Mouse (Mus musculus): ENCODE results near the gene Slc2a4. TPM values are rescaled to one million over a fixed set of nuclear protein-coding genes. Genes with fewer than 3 reads are reported as not detected.

The Slc2a4 gene
- polyA plus RNA-seq, 1 experiment from 2014 or later, result 25.8 TPM

GRCm38 (mm10) chr11:69910177-69910576, 37.8 kb downstream of the Slc2a4 start:
- Histone ChIP-seq H3K27ac (replicated peaks) (no peak overlapping the region), H3K4me2 (no peak overlapping the region), H3K27me3 (replicated peaks) (no peaks in the 10 kb centered on the region), H3K4me3 (no peak overlapping the region), H3K4me1 (peaks cover 17% of the 10 kb centered on the region), H3K9me3 (no peaks in the 10 kb centered on the region), H3K9ac (no peak overlapping the region), H3K36me3 (peaks cover 89% of the 10 kb centered on the region)
- ATAC-seq (ENCODE audit: extremely low read depth, insufficient number of reproducible peaks, low FRiP score, low TSS enrichment), result no peak
- 90% methylated on average over 8 of the region's 8 CpGs for WGBS

DNA sequence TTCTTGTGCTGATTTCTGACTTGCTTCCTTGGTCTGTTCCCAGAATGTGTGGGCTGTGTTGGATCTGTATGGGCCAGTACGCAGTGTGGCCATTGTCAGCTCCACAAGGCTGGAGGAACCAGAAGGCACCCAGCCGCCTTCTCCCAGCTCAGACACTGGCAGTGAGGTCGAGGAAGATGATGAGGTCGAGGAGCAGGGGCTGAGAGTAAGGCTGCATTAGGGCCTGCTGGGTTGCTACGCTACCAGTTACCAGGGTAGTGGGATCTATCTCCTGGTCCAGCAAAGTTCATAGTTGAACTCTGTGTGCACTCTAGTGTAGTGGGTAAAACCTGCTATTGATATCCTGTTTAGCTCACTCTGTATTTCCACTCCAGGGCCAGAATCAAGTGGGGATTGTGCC, 38.8 kb downstream of the Slc2a4 start:
- H3K4me3 ChIP-seq, result no peak overlapping the region
- no peaks in the 10 kb centered on the region for H3K27me3 ChIP-seq (replicated peaks)
- no peak overlapping the region for H3K27ac ChIP-seq (replicated peaks)
- H3K36me3 ChIP-seq, result peaks cover 93% of the 10 kb centered on the region
- H3K4me2 ChIP-seq, result no peak overlapping the region
- no peaks in the 10 kb centered on the region for H3K9me3 ChIP-seq
- WGBS, result 89% methylated on average over 5 of the region's 5 CpGs
- peaks cover 7% of the 10 kb centered on the region for H3K4me1 ChIP-seq
- no peak overlapping the region for H3K9ac ChIP-seq
- ATAC-seq (ENCODE audit: extremely low read depth, insufficient number of reproducible peaks, low FRiP score, low TSS enrichment), result no peak

DNA sequence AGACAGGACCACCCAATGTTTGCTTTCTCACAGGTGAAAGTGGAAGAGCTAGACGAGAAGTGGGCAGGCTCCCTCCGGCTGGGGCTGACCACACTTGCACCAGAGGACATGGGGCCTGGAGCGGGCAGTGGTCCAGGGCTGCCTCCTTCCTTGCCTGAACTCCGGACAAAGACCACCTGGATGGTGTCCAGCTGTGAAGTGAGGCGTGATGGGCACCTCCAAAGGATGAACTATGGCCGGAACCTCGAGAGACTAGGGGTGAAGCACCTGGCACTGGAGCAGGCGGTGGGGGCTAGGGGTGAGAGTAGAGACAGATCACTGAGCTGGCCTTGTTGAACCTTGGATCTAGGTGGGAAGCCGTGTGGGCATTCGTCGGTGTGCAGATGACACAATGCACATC, 39.3 kb downstream of the Slc2a4 start:
- WGBS, result 90% methylated on average over 11 of the region's 11 CpGs
- Histone ChIP-seq H3K4me3 (no peak overlapping the region), H3K36me3 (peaks cover 99% of the 10 kb centered on the region), H3K4me1 (peaks cover 7% of the 10 kb centered on the region), H3K27me3 (replicated peaks) (no peaks in the 10 kb centered on the region), H3K9me3 (no peaks in the 10 kb centered on the region), H3K9ac (no peak overlapping the region), H3K27ac (replicated peaks) (no peak overlapping the region), H3K4me2 (no peak overlapping the region)
- no peak for ATAC-seq (ENCODE audit: extremely low read depth, insufficient number of reproducible peaks, low FRiP score, low TSS enrichment)

DNA sequence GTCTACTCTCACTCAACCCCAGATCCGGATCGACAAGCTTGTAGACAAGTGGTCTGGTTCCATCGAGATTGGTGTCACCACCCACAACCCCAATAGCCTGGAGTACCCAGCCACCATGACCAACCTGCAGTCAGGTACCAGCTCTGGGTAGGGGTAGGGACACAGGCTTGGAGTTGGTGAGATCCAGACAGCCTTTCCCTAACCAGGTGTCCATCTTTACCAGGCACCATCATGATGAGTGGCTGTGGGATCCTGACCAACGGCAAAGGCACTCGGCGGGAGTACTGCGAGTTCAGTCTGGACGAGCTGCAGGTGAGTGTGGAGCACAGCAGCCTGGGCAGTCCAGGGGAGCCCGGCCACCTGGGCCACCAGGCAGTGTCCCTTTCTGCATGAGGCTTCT, 43.7 kb downstream of the Slc2a4 start:
- ATAC-seq (ENCODE audit: extremely low read depth, insufficient number of reproducible peaks, low FRiP score, low TSS enrichment), result no peak
- WGBS, result 94% methylated on average over 9 of the region's 9 CpGs

GRCm38 (mm10) chr11:69902972-69903371, 45.0 kb downstream of the Slc2a4 start:
- Histone ChIP-seq H3K27ac (replicated peaks) (no peak overlapping the region), H3K27me3 (replicated peaks) (no peaks in the 10 kb centered on the region), H3K4me3 (peak overlapping the region; percentile 92), H3K4me2 (peak overlapping the region; percentile 88), H3K9ac (peak overlapping the region; percentile 96), H3K9me3 (no peaks in the 10 kb centered on the region), H3K4me1 (peaks cover 40% of the 10 kb centered on the region), H3K36me3 (peaks cover 50% of the 10 kb centered on the region)
- no peak for ATAC-seq (ENCODE audit: extremely low read depth, insufficient number of reproducible peaks, low FRiP score, low TSS enrichment)
- 77% methylated on average over 13 of the region's 13 CpGs for WGBS

More for the DNA sequence above, 43.7 kb downstream of the Slc2a4 start:
- H3K9ac ChIP-seq, result no peak overlapping the region
- H3K4me3 ChIP-seq, result no peak overlapping the region
- H3K27me3 ChIP-seq (replicated peaks), result no peaks in the 10 kb centered on the region
- no peak overlapping the region for H3K27ac ChIP-seq (replicated peaks)
- peaks cover 64% of the 10 kb centered on the region for H3K36me3 ChIP-seq
- H3K4me2 ChIP-seq, result no peak overlapping the region
- H3K4me1 ChIP-seq, result peaks cover 27% of the 10 kb centered on the region
- H3K9me3 ChIP-seq, result no peaks in the 10 kb centered on the region

- H3K4me3 ChIP-seq, result peak overlapping the region; percentile 92
- H3K4me2 ChIP-seq, result peak overlapping the region; percentile 88
- no peaks in the 10 kb centered on the region for H3K9me3 ChIP-seq
- no peak for ATAC-seq (ENCODE audit: extremely low read depth, insufficient number of reproducible peaks, low FRiP score, low TSS enrichment)
- under 1% methylated on average over 39 of the region's 39 CpGs for WGBS
- H3K27me3 ChIP-seq (replicated peaks), result no peaks in the 10 kb centered on the region
- peaks cover 41% of the 10 kb centered on the region for H3K36me3 ChIP-seq
- peak overlapping the region; percentile 99 for H3K27ac ChIP-seq (replicated peaks)
- peaks cover 41% of the 10 kb centered on the region for H3K4me1 ChIP-seq
- H3K9ac ChIP-seq, result peak overlapping the region; percentile 96
Measured at GRCm38 (mm10) chr11:69901993-69902392, 46.0 kb downstream of the Slc2a4 start.

GRCm38 (mm10) chr11:69901406-69901846, 46.6 kb downstream of the Slc2a4 start:
- Histone ChIP-seq H3K4me2 (peak overlapping the region; percentile 88), H3K9ac (peak overlapping the region; percentile 96)

DNA sequence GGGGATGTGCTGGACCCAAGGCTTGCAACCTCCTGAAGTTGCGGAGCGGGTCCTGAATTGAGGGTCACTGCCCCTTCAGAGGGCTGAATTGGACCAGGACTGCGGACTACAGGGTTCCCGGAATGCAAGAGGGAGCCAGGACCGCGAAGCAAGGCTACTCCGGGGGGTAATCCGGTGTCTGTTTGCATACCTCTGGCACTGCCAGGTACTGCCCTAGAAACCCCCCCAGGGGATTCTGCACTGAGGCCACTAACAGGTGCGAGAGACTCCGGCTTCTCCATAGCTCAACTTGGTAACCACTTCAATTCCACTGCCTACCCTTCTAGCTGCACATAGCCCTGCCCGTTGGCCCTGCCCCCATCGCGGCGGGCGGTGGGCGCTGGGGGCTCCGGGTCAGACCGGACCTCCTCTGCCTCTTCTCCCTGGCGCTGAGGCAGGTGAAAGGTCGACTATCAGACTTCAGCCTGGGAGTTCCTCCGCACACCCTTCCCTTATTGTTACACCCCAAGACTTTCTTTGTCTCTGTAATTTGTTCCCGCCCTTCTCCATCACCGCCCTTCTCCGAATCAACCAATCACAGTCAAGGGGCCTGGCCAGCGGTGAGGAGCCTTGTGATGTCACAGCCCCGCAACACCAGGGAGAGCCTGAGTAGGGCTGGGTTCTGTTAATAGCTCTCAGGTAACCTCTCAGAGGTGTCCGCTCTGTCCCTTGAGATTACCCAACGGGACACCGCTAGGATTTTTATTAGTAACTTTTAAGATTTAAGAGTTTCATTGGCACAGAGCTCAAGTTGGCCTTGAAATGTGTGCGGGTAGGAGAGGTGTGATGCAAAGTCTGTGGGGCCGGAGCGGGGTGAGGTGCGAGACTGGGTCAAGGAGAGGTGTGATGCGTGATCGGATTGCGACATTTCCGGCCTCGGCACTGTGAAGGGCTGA, 47.2 kb downstream of the Slc2a4 start, which contains the start of the genes 2810408A11Rik and Neurl4:
2810408A11Rik (minus strand) TSS at position 517 of the 935 bp plus-strand sequence.
Neurl4 (plus strand) TSS at position 602 of the 935 bp plus-strand sequence.
- Histone ChIP-seq H3K9me3 (no peaks in the 10 kb centered on the region), H3K4me3 (peak within 1 kb of the TSS; percentile 92), H3K9ac (peak within 1 kb of the TSS; percentile 96), H3K4me2 (peak within 1 kb of the TSS; percentile 88), H3K4me1 (peaks cover 41% of the 10 kb centered on the region), H3K27ac (replicated peaks) (peak within 1 kb of the TSS; percentile 99), H3K36me3 (peaks cover 28% of the 10 kb centered on the region), H3K27me3 (replicated peaks) (no peaks in the 10 kb centered on the region)
- ATAC-seq (ENCODE audit: extremely low read depth, insufficient number of reproducible peaks, low FRiP score, low TSS enrichment), result peak; percentile 80
- under 1% methylated on average over 38 of the region's 38 CpGs for WGBS

More at GRCm38 (mm10) chr11:69901406-69901846, 46.6 kb downstream of the Slc2a4 start:
- Histone ChIP-seq H3K36me3 (peaks cover 35% of the 10 kb centered on the region), H3K4me1 (peaks cover 41% of the 10 kb centered on the region), H3K27ac (replicated peaks) (peak overlapping the region; percentile 99), H3K4me3 (peak overlapping the region; percentile 92), H3K27me3 (replicated peaks) (no peaks in the 10 kb centered on the region), H3K9me3 (no peaks in the 10 kb centered on the region)
- under 1% methylated on average over 42 of the region's 42 CpGs for whole genome bisulfite sequencing
- ATAC-seq (ENCODE audit: extremely low read depth, insufficient number of reproducible peaks, low FRiP score, low TSS enrichment), result peak; percentile 73

DNA sequence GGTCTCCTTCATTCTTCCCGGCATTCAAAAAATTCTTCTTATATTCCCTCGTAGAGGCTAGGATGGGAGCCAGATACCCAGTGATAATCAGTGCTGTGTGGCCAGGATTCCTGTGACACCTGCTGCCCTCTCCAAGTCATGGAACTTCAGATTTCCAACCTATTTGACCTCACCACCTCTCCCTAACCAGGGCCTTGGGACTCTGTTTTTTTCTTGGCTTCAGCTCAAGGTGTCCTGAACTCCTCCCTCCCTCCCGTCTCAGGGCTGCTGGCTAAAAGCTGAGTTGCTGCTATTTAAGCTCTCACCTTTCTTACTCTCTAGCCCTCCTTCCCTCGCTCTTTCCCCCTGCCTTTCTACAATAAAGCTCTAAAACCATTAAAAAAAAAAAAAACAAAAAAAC, 48.1 kb downstream of the Slc2a4 start:
- Histone ChIP-seq H3K27ac (replicated peaks) (no peak overlapping the region; the same call in 1 of the 2 replicates), H3K36me3 (peaks cover 19% of the 10 kb centered on the region), H3K4me3 (peak overlapping the region; percentile 92), H3K27me3 (replicated peaks) (no peaks in the 10 kb centered on the region), H3K9me3 (no peaks in the 10 kb centered on the region), H3K4me1 (peaks cover 41% of the 10 kb centered on the region), H3K4me2 (peak overlapping the region; percentile 88), H3K9ac (peak overlapping the region; percentile 96)
- WGBS, result 31% methylated on average over 4 of the region's 4 CpGs
- no peak for ATAC-seq (ENCODE audit: extremely low read depth, insufficient number of reproducible peaks, low FRiP score, low TSS enrichment)

- no peaks in the 10 kb centered on the region for H3K36me3 ChIP-seq
- no peak for ATAC-seq (ENCODE audit: extremely low read depth, insufficient number of reproducible peaks, low FRiP score, low TSS enrichment)
- H3K4me1 ChIP-seq, result peaks cover 41% of the 10 kb centered on the region
- H3K4me2 ChIP-seq, result no peak within 1 kb of the TSS
- H3K9ac ChIP-seq, result no peak within 1 kb of the TSS
- no peaks in the 10 kb centered on the region for H3K27me3 ChIP-seq (replicated peaks)
- no peak within 1 kb of the TSS for H3K27ac ChIP-seq (replicated peaks)
- no peaks in the 10 kb centered on the region for H3K9me3 ChIP-seq
- H3K4me3 ChIP-seq, result no peak within 1 kb of the TSS
- 61% methylated on average over 4 of the region's 4 CpGs for WGBS
Measured at GRCm38 (mm10) chr11:69895291-69895690, 52.7 kb downstream of the Slc2a4 start, which contains the start of gene Acap1. Acap1 (minus strand) TSS chr11:69895539.

GRCm38 (mm10) chr11:69894671-69895070, 53.3 kb downstream of the Slc2a4 start:
- Histone ChIP-seq H3K9me3 (no peaks in the 10 kb centered on the region), H3K4me1 (peaks cover 41% of the 10 kb centered on the region), H3K9ac (no peak overlapping the region), H3K4me3 (no peak overlapping the region), H3K36me3 (no peaks in the 10 kb centered on the region), H3K27ac (replicated peaks) (no peak overlapping the region), H3K27me3 (replicated peaks) (no peaks in the 10 kb centered on the region; the same call in 1 of the 2 replicates), H3K4me2 (no peak overlapping the region)
- no peak for ATAC-seq (ENCODE audit: extremely low read depth, insufficient number of reproducible peaks, low FRiP score, low TSS enrichment)
- 75% methylated on average over 5 of the region's 5 CpGs for WGBS
